Mouse (Mus musculus): ENCODE results near the gene Wnt10b. TPM values are rescaled to one million over a fixed set of nuclear protein-coding genes. Genes with fewer than 3 reads are reported as not detected.

Wnt10b gene
- polyA plus RNA-seq, 1 experiment from 2014 or later = 1.7 TPM

DNA sequence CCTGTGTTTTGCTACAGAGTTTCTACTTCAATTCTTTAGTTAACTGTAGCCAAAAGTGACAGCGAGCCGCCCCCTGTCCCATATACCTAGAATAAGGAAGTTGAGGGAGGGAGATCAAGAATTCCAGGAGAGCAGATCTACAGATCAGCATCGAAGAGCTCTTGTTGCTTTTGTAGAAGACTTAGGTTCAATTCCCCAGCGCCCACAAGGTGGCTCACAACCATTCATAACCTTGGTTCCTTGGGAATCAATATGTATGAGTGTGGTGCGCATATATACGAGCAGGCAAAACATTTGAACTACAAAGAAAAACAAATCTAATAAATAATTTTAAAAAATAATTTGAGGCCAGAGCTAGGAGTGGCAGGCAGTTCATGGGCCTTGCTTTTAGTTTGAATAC is 3.2 kb upstream of the Wnt10b start:
- H3K27me3 ChIP-seq = peaks cover 86% of the 10 kb centered on the region
- no peak overlapping the region for H3K4me3 ChIP-seq (replicated peaks)
- H3K27ac ChIP-seq = no peak overlapping the region
- no peak overlapping the region for H3K9ac ChIP-seq (replicated peaks)
- no peak overlapping the region for H3K4me2 ChIP-seq
- H3K4me1 ChIP-seq (replicated peaks) = peaks cover 21% of the 10 kb centered on the region
- no peaks in the 10 kb centered on the region for H3K36me3 ChIP-seq
- no peaks in the 10 kb centered on the region for H3K9me3 ChIP-seq
- ATAC-seq (ENCODE audit: insufficient number of reproducible peaks, insufficient read depth, low FRiP score, low TSS enrichment, low read depth) = no peak
- WGBS = 27% methylated on average over 6 of the region's 6 CpGs

DNA sequence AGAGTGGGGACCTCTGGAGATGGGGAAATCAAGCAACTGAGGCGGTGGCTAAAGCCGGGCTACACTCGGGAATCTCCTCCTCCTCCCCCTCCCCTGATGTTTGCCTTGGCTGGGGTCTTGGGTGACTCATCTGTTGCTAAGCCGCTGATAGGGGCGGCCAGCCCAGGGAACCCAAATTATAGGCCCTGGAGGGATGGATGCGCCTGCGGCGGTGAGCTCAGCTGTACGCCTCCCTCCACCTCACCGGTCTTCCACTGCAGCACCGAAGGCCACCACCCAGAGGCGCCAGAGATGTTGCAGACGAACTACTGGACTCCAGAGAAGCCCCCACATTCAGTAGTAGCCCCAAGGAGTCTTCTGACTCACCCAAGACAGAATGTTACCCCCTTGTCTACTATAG is 2.6 kb upstream of the Wnt10b start:
- H3K27me3 ChIP-seq = peaks cover 88% of the 10 kb centered on the region
- H3K9ac ChIP-seq (replicated peaks) = 0 out of 2 replicates have a peak overlapping the region, but pooled peaks have one; percentile 23
- no peak for ATAC-seq (ENCODE audit: insufficient number of reproducible peaks, insufficient read depth, low FRiP score, low TSS enrichment, low read depth)
- WGBS = 2% methylated on average over 13 of the region's 13 CpGs
- H3K4me2 ChIP-seq = no peak overlapping the region
- no peak overlapping the region for H3K4me3 ChIP-seq (replicated peaks)
- H3K27ac ChIP-seq = no peak overlapping the region
- H3K4me1 ChIP-seq (replicated peaks) = peaks cover 27% of the 10 kb centered on the region
- H3K36me3 ChIP-seq = no peaks in the 10 kb centered on the region
- H3K9me3 ChIP-seq = no peaks in the 10 kb centered on the region

- Histone ChIP-seq H3K27ac (no peak overlapping the region), H3K4me1 (replicated peaks) (peaks cover 28% of the 10 kb centered on the region), H3K4me3 (replicated peaks) (no peak overlapping the region), H3K9ac (replicated peaks) (0 out of 2 replicates have a peak overlapping the region, but pooled peaks have one; percentile 23), H3K9me3 (no peaks in the 10 kb centered on the region), H3K4me2 (no peak overlapping the region), H3K27me3 (peaks cover 88% of the 10 kb centered on the region), H3K36me3 (no peaks in the 10 kb centered on the region)
- no peak for ATAC-seq (ENCODE audit: insufficient number of reproducible peaks, insufficient read depth, low FRiP score, low TSS enrichment, low read depth)
- 2% methylated on average over 8 of the region's 8 CpGs for WGBS
Measured at GRCm38 (mm10) chr15:98780075-98780474, 2.1 kb upstream of the Wnt10b start.

- Histone ChIP-seq H3K9me3 (no peaks in the 10 kb centered on the region), H3K36me3 (no peaks in the 10 kb centered on the region), H3K9ac (replicated peaks) (no peak overlapping the region), H3K4me1 (replicated peaks) (peaks cover 28% of the 10 kb centered on the region), H3K27me3 (peaks cover 96% of the 10 kb centered on the region), H3K4me3 (replicated peaks) (0 out of 2 replicates have a peak overlapping the region, but pooled peaks have one; percentile 3), H3K27ac (no peak overlapping the region), H3K4me2 (peak overlapping the region; percentile 23; the same call in 1 of the 2 replicates)
- ATAC-seq (ENCODE audit: insufficient number of reproducible peaks, insufficient read depth, low FRiP score, low TSS enrichment, low read depth) = no peak
- WGBS = 2% methylated on average over 10 of the region's 11 CpGs
Measured at GRCm38 (mm10) chr15:98778806-98779205, 856 bp upstream of the Wnt10b start.

DNA sequence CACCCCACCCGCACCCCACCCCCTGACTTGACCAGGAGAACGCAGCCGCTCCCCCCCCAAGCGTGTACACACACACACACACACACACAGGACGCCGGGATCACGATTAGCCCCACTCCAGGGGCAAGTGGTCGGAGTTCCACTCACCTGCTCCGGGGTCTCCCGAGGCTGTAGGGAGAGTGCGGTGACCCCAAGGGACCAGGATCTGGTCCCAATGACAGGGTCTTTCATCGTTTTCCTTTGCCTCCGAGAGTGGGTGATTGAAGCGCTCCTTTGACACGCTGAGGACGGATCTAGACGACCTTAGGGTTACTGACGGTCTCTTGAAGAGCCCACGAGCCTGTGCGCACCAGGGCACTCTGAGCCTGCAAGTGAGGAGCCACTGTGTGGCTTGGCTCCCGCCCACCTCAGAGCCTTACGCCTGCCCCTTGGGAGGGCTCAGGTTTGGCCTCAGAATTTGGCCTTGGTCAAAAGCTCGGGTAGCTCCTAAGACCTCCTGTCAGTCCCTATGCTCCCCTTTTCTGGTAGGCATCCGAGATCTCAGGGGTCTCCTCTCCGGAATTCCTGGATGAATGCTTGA is 331 bp upstream of the Wnt10b start:
- no peaks in the 10 kb centered on the region for H3K36me3 ChIP-seq
- H3K9me3 ChIP-seq = no peaks in the 10 kb centered on the region
- H3K27ac ChIP-seq = no peak overlapping the region
- H3K27me3 ChIP-seq = peaks cover 100% of the 10 kb centered on the region
- ATAC-seq (ENCODE audit: insufficient number of reproducible peaks, insufficient read depth, low FRiP score, low TSS enrichment, low read depth) = no peak
- no peak overlapping the region for H3K9ac ChIP-seq (replicated peaks)
- peaks cover 28% of the 10 kb centered on the region for H3K4me1 ChIP-seq (replicated peaks)
- peak overlapping the region; percentile 50 for H3K4me2 ChIP-seq
- H3K4me3 ChIP-seq (replicated peaks) = peak overlapping the region; percentile 31
- under 1% methylated on average over 25 of the region's 25 CpGs for WGBS

- Histone ChIP-seq H3K27ac (no peak overlapping the region), H3K4me2 (peak overlapping the region; percentile 50), H3K27me3 (peaks cover 100% of the 10 kb centered on the region), H3K9me3 (peaks cover 4% of the 10 kb centered on the region; the same call in 1 of the 2 replicates), H3K9ac (replicated peaks) (no peak overlapping the region), H3K36me3 (no peaks in the 10 kb centered on the region), H3K4me1 (replicated peaks) (peaks cover 38% of the 10 kb centered on the region), H3K4me3 (replicated peaks) (peak overlapping the region; percentile 31)
- 1% methylated on average over 19 of the region's 19 CpGs for WGBS
- ATAC-seq (ENCODE audit: insufficient number of reproducible peaks, insufficient read depth, low FRiP score, low TSS enrichment, low read depth) = no peak
Measured at GRCm38 (mm10) chr15:98777005-98777616, 839 bp downstream of the Wnt10b start.

- H3K27me3 ChIP-seq = peaks cover 100% of the 10 kb centered on the region
- H3K36me3 ChIP-seq = no peaks in the 10 kb centered on the region
- peak overlapping the region; percentile 50 for H3K4me2 ChIP-seq
- peak overlapping the region; percentile 27 for H3K9ac ChIP-seq (replicated peaks)
- peaks cover 41% of the 10 kb centered on the region for H3K4me1 ChIP-seq (replicated peaks)
- under 1% methylated on average over 61 of the region's 62 CpGs for WGBS
- H3K9me3 ChIP-seq = peaks cover 4% of the 10 kb centered on the region; the same call in 1 of the 2 replicates
- H3K27ac ChIP-seq = peak overlapping the region; percentile 45; the same call in 1 of the 2 replicates
- peak overlapping the region; percentile 31 for H3K4me3 ChIP-seq (replicated peaks)
- ATAC-seq (ENCODE audit: insufficient number of reproducible peaks, insufficient read depth, low FRiP score, low TSS enrichment, low read depth) = peak; percentile 18; the same call in 1 of the 2 replicates
Measured at GRCm38 (mm10) chr15:98776280-98777004, 1.5 kb downstream of the Wnt10b start.

- H3K27ac ChIP-seq = no peak overlapping the region
- no peak overlapping the region for H3K9ac ChIP-seq (replicated peaks)
- WGBS = 0% methylated on average over 5 of the region's 5 CpGs
- H3K4me2 ChIP-seq = peak overlapping the region; percentile 50
- peaks cover 4% of the 10 kb centered on the region; the same call in 1 of the 2 replicates for H3K9me3 ChIP-seq
- ATAC-seq (ENCODE audit: insufficient number of reproducible peaks, insufficient read depth, low FRiP score, low TSS enrichment, low read depth) = no peak
- H3K36me3 ChIP-seq = no peaks in the 10 kb centered on the region
- peak overlapping the region; percentile 31; the same call in 1 of the 2 replicates for H3K4me3 ChIP-seq (replicated peaks)
- H3K27me3 ChIP-seq = peaks cover 100% of the 10 kb centered on the region
- H3K4me1 ChIP-seq (replicated peaks) = peaks cover 41% of the 10 kb centered on the region
Measured at GRCm38 (mm10) chr15:98775533-98775932, 2.4 kb downstream of the Wnt10b start.

DNA sequence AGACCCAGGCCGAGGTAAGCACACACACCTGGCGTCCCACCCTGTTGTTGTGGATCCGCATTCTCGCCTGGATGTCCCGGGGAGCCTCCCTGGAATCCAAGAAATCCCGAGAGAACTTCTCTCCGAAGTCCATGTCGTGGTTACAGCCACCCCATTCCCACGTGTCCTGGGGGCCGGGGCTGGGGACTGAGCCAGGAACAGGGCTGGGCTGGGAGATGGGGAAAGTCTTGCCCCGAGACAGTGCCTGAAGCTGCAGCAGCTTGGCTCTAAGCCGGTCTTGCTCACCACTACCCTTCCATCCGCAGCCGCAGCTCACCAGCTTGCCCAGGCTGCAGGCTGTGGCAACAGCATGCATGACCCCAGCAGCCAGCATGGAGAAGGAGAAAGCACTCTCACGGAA is 3.9 kb downstream of the Wnt10b start:
- Histone ChIP-seq H3K27ac (no peak overlapping the region), H3K9me3 (peaks cover 4% of the 10 kb centered on the region; the same call in 1 of the 2 replicates), H3K4me1 (replicated peaks) (peaks cover 41% of the 10 kb centered on the region), H3K27me3 (peaks cover 100% of the 10 kb centered on the region), H3K4me2 (no peak overlapping the region), H3K4me3 (replicated peaks) (no peak overlapping the region), H3K36me3 (no peaks in the 10 kb centered on the region), H3K9ac (replicated peaks) (no peak overlapping the region)
- ATAC-seq (ENCODE audit: insufficient number of reproducible peaks, insufficient read depth, low FRiP score, low TSS enrichment, low read depth) = no peak
- 5% methylated on average over 15 of the region's 15 CpGs for WGBS

DNA sequence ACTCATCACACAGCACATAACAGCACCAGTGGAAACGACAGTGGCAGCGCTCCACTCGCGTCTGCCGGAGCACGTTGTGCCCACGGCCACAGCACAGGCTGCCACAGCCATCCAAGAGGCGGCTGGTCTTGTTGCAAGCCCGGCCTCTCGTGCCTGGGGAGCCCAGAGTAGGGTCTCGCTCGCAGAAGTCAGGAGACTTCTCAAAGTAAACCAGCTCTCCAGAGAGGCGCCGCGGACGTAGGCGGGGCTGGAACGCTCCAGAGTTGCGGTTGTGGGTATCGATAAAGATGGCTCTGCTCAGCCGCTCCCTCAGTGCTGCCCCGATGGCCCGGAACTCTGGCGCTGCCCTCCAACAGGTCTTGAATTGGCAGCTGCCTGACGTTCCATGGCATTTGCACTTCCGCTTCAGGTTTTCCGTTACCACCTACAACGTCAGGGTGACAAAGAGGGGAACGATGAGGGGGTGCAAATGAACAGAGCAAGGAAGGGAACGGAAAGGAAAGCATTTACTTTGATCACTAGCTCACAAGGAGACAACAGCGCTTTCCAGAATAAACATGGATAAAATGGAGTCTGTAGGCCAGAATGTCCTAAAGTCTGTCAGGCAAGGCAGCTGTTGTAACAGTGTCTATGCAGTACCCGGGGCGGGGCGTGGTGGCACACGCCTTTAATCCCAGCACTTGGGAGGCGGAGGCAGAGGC is 5.3 kb downstream of the Wnt10b start:
- no peak overlapping the region for H3K27ac ChIP-seq
- H3K4me1 ChIP-seq (replicated peaks) = peaks cover 34% of the 10 kb centered on the region
- peak overlapping the region; percentile 57 for H3K4me2 ChIP-seq
- no peaks in the 10 kb centered on the region for H3K36me3 ChIP-seq
- no peak for ATAC-seq (ENCODE audit: insufficient number of reproducible peaks, insufficient read depth, low FRiP score, low TSS enrichment, low read depth)
- no peak overlapping the region for H3K9ac ChIP-seq (replicated peaks)
- H3K4me3 ChIP-seq (replicated peaks) = peak overlapping the region; percentile 34
- peaks cover 4% of the 10 kb centered on the region; the same call in 1 of the 2 replicates for H3K9me3 ChIP-seq
- peaks cover 100% of the 10 kb centered on the region for H3K27me3 ChIP-seq
- WGBS = 3% methylated on average over 36 of the region's 36 CpGs
